Mouse (Mus musculus) thymus, postnatal 4 days (tissue): ENCODE results near the gene Cript.
A peak's percentile ranks its signal among the peaks of the same experiment; 100 is the strongest.
"Not testable (repeated sequence)": the region's sequence is repeated elsewhere in the genome, so short reads cannot be mapped to it uniquely, and the experiment has no call there.

Experiments used
- DNase-seq: peaks from one replicate; pipeline ENCODE4 v3.0.0; 2021

The Cript gene

GRCm38 (mm10) chr17:87050469-87051175 lies 25.3 kb downstream of the Cript start:
- no peak for DNase-seq

GRCm38 (mm10) chr17:87051652-87052051 lies 26.3 kb downstream of the Cript start:
- no peak for DNase-seq

- DNase-seq = no peak
These were observed 27.1 kb downstream of the Cript start for GRCm38 (mm10) chr17:87052432-87052831.

GRCm38 (mm10) chr17:87053921-87054320 lies 28.6 kb downstream of the Cript start:
- DNase-seq = no peak

- DNase-seq = no peak
These were observed 29.7 kb downstream of the Cript start for GRCm38 (mm10) chr17:87055051-87055459.

GRCm38 (mm10) chr17:87055663-87056062 lies 30.3 kb downstream of the Cript start:
- no peak for DNase-seq

- DNase-seq = no peak
These were observed 31.4 kb downstream of the Cript start for GRCm38 (mm10) chr17:87056761-87057160.

- no peak for DNase-seq
These were observed 32.3 kb downstream of the Cript start for GRCm38 (mm10) chr17:87057486-87058266.

- peak; percentile 25 for DNase-seq
These were observed 37.3 kb downstream of the Cript start for GRCm38 (mm10) chr17:87062639-87063038.

- DNase-seq = no peak
These were observed 38.1 kb downstream of the Cript start for GRCm38 (mm10) chr17:87063461-87063860.

DNA sequence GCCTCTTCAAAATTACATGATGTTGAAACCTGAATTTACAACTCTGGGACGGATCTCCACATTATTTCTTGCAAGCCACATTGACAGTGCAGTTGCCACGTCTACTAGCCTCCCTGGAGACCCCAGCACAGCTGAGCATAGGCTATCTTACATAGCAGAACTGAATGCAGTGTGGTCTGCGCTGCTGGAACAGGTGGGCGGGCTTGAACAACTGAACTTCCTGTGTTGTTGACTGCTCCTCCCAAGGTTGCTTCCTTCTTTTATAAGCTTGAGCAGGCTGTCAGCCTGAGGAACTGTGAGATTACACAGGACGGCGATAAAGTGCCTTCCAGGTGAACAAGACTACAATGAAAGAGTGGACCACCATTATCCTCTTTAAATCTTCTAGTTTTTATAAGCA lies 38.6 kb downstream of the Cript start:
- DNase-seq = peak; percentile 49

DNA sequence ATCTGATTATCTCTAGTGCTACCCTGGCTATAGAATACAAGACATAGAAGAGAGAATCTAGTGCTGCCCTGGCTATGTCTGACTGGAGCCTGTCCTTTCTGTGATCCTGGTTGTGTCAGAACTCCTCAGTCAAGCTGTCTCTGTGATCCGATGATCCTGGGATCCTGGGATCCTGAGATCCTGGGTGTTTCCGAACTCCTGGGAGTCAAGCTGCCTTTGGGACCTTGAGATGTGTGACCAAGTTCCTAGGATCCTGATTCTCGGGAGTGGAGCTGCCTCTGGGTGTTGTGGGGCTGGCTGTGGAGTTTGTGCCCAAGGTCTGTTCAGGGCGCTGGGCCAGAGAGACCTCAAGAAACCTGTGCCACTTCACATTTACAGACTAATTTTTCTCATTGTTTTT lies 43.6 kb downstream of the Cript start:
- DNase-seq = no peak

DNA sequence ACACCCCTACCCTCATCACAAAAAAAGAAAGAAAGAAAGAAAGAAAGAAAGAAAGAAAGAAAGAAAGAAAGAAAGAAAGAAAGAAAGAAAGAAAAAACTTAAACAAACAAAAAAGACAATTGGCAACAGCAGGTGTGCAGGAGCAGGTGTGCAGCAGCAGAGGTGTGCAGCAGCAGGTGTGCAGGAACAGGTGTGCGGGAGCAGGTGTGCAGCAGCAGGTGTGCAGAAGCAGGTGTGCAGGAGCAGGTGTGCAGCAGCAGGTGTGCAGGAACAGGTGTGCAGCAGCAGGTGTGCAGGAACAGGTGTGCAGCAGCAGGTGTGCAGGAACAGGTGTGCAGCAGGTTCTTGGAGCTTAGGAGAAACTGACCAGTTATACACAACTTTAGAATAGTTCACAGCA lies 46.8 kb downstream of the Cript start:
- DNase-seq = not testable (repeated sequence)

DNA sequence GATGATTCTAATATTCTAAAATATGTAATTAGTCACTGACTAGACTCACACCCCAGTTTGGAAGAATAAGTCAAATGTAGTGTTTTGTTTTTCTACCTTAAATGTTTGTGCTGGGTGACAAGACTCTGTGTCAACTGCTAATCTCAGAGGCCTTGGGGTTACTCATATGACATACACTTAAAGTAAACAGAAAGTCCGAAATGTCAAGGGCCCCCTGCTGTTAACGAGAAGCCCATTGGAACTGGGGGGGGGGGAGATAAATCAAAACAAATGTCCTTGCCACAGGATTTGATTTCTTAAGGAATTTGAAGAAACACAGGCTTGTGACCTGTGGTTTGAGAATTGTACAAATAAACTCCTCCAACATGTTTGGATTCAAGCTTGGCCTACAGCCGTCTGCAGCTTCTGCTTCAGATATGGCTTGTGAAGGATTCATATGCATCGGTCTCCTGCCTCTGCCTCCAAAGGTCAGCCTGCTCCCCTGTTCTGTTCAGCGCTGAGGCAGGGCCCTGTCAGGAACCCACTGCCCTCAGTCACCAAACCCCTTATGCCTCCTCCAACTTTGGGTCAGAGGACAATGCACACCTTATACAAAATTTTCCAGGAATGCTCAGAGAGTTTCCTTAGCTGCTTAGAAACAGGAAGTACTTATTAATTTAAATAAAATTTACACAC lies 47.6 kb downstream of the Cript start:
- DNase-seq = no peak

- DNase-seq = no peak
These were observed 48.1 kb downstream of the Cript start for GRCm38 (mm10) chr17:87073470-87073869.

DNA sequence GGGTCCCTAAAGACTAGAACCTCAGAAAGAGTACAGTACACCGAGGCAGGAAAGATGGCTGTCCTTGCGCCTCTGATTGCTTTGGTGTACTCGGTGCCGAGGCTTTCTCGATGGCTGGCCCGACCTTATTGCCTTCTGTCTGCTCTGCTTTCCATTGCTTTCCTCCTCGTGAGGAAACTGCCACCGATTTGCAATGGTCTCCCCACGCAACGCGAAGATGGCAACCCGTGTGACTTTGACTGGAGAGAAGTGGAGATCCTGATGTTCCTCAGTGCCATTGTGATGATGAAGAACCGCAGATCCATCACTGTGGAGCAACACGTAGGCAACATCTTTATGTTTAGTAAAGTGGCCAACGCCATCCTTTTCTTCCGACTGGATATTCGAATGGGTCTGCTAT lies 52.9 kb downstream of the Cript start:
- not testable (repeated sequence) for DNase-seq

- no peak for DNase-seq
These were observed 55.4 kb downstream of the Cript start for GRCm38 (mm10) chr17:87080724-87081123.

DNA sequence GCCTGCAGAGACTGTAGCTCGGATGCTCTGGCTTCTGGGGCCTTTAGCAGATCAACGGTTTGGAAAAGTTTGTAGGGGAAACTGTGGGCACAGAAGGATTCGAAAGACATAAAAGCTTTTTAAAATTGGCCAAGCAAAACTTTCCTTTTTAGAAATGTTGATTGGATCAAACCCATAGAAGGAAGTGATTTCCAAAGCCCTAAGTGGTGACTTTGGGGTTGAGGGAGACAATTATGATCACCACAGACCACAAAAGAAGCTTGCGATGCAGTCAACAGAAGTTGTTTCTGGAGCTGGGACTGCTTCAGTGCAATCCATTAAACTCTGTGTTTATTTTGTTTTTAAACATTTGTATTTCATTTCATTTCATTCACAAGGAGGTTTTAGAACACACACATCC lies 57.2 kb downstream of the Cript start:
- no peak for DNase-seq

GRCm38 (mm10) chr17:87083671-87084070 lies 58.3 kb downstream of the Cript start:
- DNase-seq = no peak
